Mouse (Mus musculus): ENCODE data around the gene Nell1. TPM values are rescaled to one million over a fixed set of nuclear protein-coding genes. Genes with fewer than 3 reads are reported as not detected.
"Not testable (repeated sequence)": the region's sequence is repeated elsewhere in the genome, so short reads cannot be mapped to it uniquely, and the experiment has no call there.

Nell1 gene
- under 1 TPM; 0.11 to 0.21 TPM for total RNA-seq (2021)
- long read RNA-seq, experiment 1 = 0 reads
- long read RNA-seq, experiment 2 = 0 reads

- DNase-seq = no peak
- intact Hi-C loops (cut with DNase I; ENCODE audit: low total_unique reads) = no loop called here
Observed at GRCm38 (mm10) chr7:49974841-49975440, at the start of gene Nell1. TSS of gene Nell1 (plus strand) at chr7:49974864.

- DNase-seq = no peak
- intact Hi-C loops (cut with DNase I; ENCODE audit: low total_unique reads) = loop anchor here (10.0 kb wide), 1 partner anchor 314 kb away; no protein-coding TSS in a partner anchor
Observed at GRCm38 (mm10) chr7:49928571-49928970, 46.1 kb upstream of the Nell1 start.

GRCm38 (mm10) chr7:49929999-49930398, 44.7 kb upstream of the Nell1 start:
- intact Hi-C loops (cut with DNase I; ENCODE audit: low total_unique reads) = loop anchor here (10.0 kb wide), 1 partner anchor 315 kb away; no protein-coding TSS in a partner anchor
- DNase-seq = no peak

GRCm38 (mm10) chr7:49933386-49934115, 41.1 kb upstream of the Nell1 start:
- intact Hi-C loops (cut with DNase I; ENCODE audit: low total_unique reads); DNase-seq: not testable (repeated sequence)

GRCm38 (mm10) chr7:49936821-49937220, 37.8 kb upstream of the Nell1 start:
- intact Hi-C loops (cut with DNase I; ENCODE audit: low total_unique reads) = no loop called here
- DNase-seq = no peak

DNA sequence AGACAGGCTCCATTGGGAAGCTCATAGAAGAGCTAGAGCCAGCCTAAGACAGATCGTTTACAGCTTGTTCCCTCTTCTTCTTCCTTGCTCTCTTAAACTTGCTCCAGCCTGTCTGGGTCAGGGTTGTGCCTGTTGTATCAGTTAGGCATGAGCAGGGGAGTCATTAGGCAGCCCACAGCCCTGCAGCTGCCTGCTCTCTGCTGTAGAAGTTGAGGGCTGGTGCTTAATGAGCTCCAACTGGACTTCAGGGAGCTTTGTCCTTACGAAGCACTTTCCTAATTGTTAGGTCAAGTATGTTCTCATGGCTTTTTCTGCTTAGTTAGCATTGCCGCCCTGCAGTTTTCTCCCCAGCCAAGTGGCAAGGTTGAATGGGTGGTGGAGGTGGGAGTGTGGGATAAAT, 32.6 kb upstream of the Nell1 start:
- intact Hi-C loops (cut with DNase I; ENCODE audit: low total_unique reads) = no loop called here
- DNase-seq = no peak

GRCm38 (mm10) chr7:49942490-49942889, 32.2 kb upstream of the Nell1 start:
- intact Hi-C loops (cut with DNase I; ENCODE audit: low total_unique reads) = no loop called here
- no peak for DNase-seq

- no peak for DNase-seq
- intact Hi-C loops (cut with DNase I; ENCODE audit: low total_unique reads) = no loop called here
Observed at GRCm38 (mm10) chr7:49946691-49947090, 28.0 kb upstream of the Nell1 start.

DNA sequence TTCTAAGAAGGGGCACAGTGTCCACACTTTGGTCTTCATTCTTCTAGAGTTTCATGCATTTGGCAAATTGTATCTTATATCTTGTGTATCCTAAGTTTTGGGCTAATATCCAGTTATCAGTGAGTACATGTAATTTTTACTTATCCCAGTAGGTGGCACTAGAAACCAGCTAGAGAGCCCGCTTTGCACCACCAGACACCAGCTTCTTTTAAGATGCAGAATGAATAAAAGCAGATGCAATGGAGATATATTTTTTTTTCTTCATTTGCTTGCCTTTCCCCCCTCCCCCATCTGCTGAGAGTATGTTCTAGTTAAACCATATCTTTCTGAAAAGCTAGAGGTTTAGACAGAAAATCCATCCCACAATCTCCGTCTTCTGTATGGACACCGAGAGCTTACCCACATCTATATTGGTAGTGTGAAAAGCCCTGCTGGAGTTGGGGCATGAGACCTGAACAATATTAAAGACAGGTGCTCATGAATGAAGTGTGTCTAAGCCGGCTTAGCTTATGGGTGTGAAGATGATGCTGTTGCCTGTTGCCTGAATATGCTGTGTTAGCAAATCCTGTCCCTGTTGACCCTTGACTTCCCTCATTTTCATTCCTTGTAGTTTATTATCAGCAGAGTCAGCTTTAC, 21.0 kb upstream of the Nell1 start:
- intact Hi-C loops (cut with DNase I; ENCODE audit: low total_unique reads) = loop anchor here (10.0 kb wide), 1 partner anchor 531 kb away; no protein-coding TSS in a partner anchor
- no peak for DNase-seq

DNA sequence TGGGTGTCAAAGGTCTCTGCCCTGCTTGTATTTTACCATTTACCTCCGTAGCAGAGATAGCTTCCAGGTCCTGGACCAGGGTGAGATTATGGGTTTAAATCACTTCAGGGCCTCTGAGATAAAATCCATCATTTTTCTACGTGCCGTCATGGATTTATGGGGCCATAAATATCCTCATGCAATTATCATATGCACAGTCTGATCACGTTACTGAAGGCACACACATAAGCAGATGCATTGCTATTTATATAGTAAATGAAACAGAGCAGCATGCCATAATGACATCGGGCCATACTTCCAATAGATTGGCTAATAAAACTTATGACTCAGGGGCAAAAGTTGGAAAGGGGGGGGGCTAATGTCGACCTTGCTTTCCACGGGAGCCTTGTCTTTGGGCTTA, 19.8 kb upstream of the Nell1 start:
- intact Hi-C loops (cut with DNase I; ENCODE audit: low total_unique reads) = loop anchor here (10.0 kb wide), 1 partner anchor 530 kb away; no protein-coding TSS in a partner anchor

DNA sequence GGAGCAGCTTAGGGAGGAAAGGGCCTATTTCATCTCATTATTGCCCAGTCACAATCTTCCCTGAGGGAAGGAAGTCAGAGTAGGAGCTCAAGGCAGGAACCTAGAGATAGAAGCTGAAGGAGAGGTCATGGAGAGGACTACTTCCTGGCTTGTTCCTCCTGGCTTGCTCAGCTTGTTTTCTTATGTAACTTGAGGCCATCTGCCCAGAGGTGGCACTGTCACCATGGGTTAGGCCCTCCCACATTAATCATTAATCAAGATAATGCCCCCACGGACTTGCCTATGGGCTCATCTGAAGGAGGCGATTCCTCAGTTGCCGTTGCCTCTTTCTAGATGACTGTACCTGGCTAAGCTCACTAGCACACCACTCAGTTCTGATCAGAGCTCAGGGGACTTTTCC, 17.5 kb upstream of the Nell1 start:
- intact Hi-C loops (cut with DNase I; ENCODE audit: low total_unique reads) = loop anchor here (10.0 kb wide), 1 partner anchor 528 kb away; no protein-coding TSS in a partner anchor
- no peak for DNase-seq

More for the DNA sequence above, 19.8 kb upstream of the Nell1 start:
- DNase-seq = no peak

GRCm38 (mm10) chr7:49963764-49964163, 10.9 kb upstream of the Nell1 start:
- no peak for DNase-seq
- intact Hi-C loops (cut with DNase I; ENCODE audit: low total_unique reads) = no loop called here

DNA sequence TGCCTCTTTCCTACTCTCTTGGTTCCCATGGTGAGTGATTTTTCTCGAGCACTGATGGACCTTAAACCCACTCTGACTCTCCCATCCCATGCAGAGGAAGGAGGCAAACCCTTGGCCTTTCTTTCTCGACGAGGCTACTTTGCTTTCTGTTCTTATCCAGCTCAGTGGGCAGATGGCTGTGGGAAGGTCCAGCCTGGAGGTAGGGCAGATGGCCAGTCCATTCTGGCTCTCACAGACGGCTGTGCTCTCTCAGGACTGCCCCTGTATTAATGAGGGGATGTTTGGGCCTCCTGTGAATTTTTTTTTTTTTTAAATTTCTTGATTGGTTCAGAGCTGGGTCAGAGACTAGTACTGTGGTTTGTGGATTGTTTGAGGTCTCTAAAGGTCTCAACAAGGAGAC, 5.1 kb upstream of the Nell1 start:
- intact Hi-C loops (cut with DNase I; ENCODE audit: low total_unique reads) = no loop called here
- no peak for DNase-seq

- intact Hi-C loops (cut with DNase I; ENCODE audit: low total_unique reads) = no loop called here
- no peak for DNase-seq
Observed at GRCm38 (mm10) chr7:49975441-49976121, 917 bp downstream of the Nell1 start.

- intact Hi-C loops (cut with DNase I; ENCODE audit: low total_unique reads) = no loop called here
- no peak for DNase-seq
Observed at GRCm38 (mm10) chr7:49981511-49982227, 7.0 kb downstream of the Nell1 start.

DNA sequence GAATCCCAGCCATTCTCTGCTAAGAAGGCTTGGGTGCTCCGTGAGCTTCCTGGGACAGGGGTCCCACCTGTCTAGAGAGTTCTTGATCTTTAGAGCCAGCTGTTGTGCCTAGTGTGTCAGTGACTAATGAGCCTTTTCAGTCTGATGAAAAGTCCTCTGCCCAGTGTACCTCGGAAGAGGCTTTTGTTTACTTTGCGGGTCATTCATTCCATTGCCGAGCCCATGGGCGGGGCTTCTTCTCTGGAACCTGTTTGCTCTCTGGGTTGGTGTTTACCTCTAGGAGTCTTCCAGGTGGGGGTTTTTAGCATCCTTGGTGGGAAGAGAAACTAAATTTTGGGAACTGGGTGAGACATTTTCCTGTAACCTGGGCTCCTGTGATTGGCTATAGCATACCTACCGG, 10.0 kb downstream of the Nell1 start:
- intact Hi-C loops (cut with DNase I; ENCODE audit: low total_unique reads) = no loop called here
- no peak for DNase-seq

- intact Hi-C loops (cut with DNase I; ENCODE audit: low total_unique reads) = no loop called here
- DNase-seq = no peak
Observed at GRCm38 (mm10) chr7:49985947-49986346, 11.3 kb downstream of the Nell1 start.

GRCm38 (mm10) chr7:49999321-49999720, 24.7 kb downstream of the Nell1 start:
- intact Hi-C loops (cut with DNase I; ENCODE audit: low total_unique reads) = no loop called here
- DNase-seq = no peak

- intact Hi-C loops (cut with DNase I; ENCODE audit: low total_unique reads) = no loop called here
- no peak for DNase-seq
Observed at GRCm38 (mm10) chr7:50005268-50005667, 30.6 kb downstream of the Nell1 start.

Data from gastrocnemius, postnatal 14 days (tissue).